Mouse (Mus musculus) v-Abl transformed pro-B cells (cell line): ENCODE data around the gene Gm42742.

Experiments
- in situ Hi-C, 2 experiments: fragments of 400-800 bp; cut with MboI; formaldehyde crosslinking; loops; one replicate each; pipeline ENCODE4 v1.15.1; 2025; ENCODE audit not compliant: unreplicated experiment in 2 of 2

Gene Gm42742

DNA sequence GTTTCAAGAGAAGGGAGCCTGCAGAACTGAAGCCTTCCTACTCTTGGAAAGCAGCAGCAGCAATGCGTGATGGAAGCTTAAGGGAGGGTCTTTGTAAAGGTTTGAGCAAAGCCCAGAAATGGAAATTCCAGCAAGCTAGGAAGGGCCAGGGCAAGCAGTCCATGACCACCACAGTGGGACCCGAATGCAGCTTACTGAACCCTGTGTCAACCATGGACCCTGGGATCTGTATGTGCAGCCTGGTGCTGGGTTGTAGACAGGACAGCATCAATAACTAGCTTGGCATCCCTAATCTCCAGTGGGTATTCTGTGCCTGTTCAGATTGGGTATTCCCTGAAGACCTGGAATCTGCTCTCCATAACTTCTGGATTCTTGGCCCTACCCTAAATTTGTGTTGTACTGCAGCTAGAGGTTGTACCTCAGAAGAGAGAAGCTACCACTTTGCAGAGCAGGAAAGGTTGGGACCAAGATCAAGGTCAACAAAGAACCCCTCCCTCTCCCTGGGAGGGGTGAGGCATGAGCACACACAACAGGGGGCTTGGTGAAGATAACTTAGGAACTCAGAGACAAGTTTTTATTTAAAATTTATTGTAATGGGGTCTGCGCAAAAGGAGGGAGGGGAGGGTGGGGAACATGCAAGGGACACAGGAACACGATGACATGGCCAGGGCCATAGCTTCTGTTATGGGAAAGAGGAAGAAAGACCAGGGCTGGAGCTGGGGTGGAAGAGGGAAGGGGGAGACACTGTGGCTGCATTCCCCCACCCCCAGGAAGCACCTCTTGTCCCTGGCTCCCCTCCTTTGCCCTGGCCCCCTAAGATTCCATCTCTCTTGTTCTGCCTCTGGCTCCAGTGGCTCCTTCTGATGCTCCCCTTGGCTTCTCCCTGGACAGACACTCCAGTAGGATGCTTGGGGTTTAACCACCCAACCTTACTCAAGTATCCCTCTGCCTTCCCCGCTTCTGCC, 948 bp upstream of the Gm42742 start:
- in situ Hi-C loops: loop anchor here (5.0 to 10.0 kb wide), 2 partner anchors 75 to 203 kb away; no protein-coding TSS in a partner anchor

DNA sequence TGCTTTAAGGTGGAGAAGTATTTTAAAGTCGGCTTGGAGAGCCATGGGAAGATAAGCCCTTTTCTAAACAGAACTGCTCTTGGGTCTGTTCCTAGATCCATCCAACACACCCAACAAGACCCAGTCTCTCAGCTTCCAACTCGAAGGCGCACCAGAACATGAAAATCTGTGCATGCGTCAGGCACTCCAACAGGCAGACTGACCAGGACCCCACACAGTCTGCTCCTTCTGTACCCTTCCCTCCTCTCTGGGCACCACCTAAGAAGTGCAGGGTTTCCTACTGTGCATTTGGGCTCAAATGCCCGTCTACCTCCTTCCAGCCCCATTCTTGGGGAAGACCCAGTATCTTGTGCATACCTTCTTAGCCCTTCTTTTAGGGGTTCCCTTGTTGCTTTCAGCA, 406 bp downstream of the Gm42742 start:
- in situ Hi-C loops: loop anchor here (5.0 to 10.0 kb wide), 2 partner anchors 77 to 204 kb away; no protein-coding TSS in a partner anchor

DNA sequence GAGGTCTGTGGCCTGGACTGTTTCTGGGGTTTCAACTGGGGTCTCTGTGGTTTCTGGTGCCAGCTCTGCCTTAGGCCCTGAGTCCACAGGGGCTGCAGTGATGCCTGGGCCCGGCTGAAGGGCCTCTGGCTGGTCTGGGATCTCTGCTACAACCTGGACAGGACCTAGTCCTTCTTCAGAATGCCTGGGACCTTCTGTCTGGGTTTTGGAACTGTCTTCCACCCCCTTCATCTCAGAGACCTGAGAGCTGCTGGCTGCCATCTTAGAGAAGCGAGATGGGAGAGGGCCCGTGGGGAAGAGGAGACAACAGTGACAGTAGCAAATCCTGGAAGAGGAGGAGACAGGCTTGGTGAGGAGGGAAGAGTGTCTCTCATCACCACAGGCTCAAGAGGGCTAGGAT, 866 bp downstream of the Gm42742 start:
- in situ Hi-C loops: loop anchor here (5.0 to 10.0 kb wide), 2 partner anchors 77 to 205 kb away; no protein-coding TSS in a partner anchor

DNA sequence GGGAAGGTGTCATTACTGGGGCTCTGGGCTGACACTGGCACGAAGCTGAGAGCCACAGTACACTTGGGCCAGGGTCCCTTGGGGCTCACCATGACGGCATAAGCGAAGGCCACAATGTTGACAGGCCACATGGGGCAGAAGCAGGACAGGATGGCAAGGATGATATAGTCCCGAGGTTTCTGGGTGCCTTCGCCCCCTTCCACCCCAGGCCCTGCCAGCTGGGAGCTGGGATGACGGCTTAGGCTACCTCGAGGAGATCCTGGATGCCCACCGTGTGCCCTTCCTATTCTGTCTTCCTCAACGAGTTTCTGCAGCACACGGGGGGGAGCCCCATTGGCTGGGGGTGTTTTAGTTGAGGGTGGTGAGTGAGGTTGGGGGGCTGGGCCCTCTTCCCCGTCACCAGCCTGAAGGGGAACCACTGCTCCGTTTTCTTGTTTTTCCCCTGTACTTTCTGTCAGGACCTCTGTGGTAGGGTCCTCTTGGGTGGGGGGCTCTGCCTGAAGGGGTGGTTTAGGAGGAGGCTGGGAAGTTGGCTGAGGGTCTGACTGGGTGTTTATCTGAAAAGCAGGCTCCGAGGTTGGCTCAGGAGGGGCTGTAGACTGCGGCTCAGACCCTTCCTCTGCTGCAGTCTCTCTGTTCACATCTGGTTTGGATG, 1.5 kb downstream of the Gm42742 start:
- in situ Hi-C loops: loop anchor here (5.0 kb wide), 2 partner anchors 83 to 187 kb away; partner anchors contain the start of gene 4930451I11Rik (in 1 of the 2)

DNA sequence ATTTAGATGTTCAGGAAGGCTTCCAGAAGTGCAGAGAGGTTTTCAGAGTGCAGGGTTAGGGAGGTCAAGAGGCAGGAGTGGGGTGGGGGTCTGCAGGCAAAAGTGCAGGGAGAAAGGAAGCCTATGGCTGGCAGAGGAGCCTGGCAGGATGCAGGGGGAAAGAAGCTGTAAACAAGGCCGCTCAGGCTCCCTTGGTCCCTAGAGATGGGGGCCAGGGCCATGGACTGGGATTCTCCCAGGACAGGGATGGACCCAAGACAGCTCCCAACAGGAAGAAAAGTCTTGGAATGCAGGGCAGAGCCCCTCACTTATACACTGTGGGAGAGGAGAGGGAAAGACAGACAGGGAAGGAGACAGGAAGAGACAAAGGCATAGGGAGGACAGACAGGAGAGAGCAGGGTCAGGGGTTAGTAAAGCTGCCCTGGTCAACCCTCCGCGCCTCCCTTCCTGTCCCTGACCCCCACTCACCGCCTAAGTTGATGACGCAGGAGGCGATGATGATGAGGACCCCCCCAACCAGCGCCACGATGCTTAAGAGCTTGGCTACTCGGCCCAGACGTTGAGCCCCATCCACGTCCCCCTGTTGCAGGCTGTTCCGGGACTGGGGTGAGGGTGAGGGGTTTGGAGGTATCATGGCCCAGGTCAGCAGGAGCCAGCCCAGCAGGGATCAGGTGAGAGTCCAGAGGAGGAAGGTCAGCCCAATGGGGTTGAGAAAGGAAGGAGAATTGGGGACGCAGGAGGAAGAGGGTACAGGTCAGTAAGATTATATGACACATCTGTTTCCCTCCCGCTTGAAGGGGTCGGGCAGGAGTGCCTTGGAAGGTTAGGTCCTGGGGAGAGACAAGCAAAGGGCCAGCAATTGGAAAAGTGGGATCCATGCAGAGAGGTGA, 2.2 kb downstream of the Gm42742 start:
- in situ Hi-C loops: loop anchor here (5.0 kb wide), 2 partner anchors 84 to 186 kb away; partner anchors contain the start of gene 4930451I11Rik (in 1 of the 2)

DNA sequence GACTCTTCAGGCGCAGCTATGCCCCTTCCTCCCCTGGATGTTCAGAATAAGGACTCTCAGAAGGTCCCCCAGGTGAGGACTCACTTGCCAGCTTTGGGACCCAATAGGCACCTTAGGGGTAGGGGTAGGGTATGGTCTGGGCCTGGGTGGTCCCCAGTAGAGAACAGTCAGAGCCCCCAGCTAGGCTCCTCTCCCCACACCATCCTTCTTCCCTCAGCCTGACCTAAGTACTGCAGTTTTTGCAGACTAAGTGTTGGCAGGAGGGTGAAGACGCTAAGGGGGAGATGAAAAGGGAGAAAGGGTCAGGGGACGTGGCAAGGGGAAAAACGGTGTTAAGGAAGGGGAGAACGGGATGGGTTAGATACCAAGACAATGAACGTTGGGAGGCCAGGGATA, 2.9 kb downstream of the Gm42742 start:
- in situ Hi-C loops: loop anchor here (5.0 kb wide), 2 partner anchors 84 to 186 kb away; partner anchors contain the start of gene 4930451I11Rik (in 1 of the 2)

DNA sequence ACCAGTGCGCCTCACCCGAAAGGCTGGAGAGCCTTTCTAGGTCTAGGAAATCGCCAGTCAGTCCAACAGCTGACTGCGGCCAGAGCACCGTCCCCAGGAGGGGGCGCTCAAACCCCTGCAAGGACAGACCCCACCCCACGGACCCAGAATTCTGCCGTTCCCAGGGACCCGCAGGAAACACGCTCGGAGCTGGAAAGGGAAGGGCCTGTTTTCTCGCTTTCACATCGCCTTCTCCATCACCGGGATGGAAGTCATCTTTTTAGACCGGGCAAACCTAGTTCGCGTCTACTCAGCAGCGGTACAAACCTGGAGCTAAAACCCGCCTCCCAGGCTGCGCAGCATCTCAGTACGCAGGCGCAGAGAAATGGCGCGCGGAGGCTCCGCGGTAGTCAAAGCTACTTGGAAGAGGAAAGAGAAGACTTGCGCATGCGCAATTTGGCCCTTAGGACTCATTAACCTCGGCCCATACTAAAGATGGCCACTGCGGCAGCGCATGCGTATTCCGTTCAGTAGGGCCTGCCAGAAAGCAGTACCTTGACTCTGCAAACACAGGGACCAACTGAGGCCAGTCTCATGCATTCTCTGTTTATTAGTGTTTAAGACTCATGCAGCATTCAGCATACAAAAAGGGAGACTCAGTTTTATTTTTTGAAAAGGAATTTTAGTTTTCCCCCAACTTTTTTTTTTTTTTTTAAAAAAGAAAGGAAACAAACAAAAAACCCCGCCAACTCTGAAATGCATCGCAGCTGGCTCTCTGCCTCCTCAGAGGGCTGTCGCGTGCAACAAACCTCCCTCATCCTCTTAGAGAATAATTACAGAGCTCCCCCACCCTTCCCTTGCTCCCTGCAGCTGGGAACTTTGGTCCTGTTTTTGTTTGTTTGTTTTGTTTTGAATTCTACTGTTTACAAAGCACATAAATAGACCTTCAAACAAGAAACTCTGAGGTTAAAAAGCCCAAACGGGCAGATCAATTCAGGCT, 3.6 kb downstream of the Gm42742 start, which contains the start of gene Pagr1a:
Gene Pagr1a (minus strand): TSS at position 382 of the 979 bp plus-strand sequence.
- in situ Hi-C loops: loop anchor here (5.0 kb wide), 2 partner anchors 85 to 185 kb away; partner anchors contain the start of gene 4930451I11Rik (in 1 of the 2)

DNA sequence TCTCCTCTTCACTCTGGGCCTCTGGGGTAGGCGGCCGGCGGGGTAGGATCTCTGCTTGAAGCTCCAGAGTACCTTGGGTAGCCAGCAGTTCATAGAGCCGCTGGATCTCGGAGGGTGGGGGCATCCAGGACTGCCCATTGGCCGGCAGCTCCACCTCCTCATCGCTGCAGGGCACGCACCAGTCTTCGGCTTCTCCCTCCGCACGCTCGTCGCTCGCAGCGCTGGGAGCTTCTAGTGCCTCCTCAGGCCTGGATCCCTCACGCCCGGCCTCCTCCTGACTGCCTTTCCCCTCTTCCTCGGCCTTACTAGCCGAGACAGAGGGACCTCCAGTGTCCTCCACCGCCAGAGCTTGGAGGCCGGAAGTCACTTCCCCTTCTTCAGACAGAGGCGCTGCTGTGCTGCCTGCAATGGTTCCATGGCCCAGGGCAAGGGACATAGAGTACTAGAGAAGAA, 4.4 kb downstream of the Gm42742 start:
- in situ Hi-C loops: loop anchor here (5.0 kb wide), 2 partner anchors 86 to 184 kb away; partner anchors contain the start of gene 4930451I11Rik (in 1 of the 2)

DNA sequence TGATC, 4.6 kb downstream of the Gm42742 start, which contains the start of gene Pagr1b:
Gene Pagr1b (minus strand): TSS at position 4 of the 5 bp plus-strand sequence.
- in situ Hi-C loops: loop anchor here (5.0 kb wide), 2 partner anchors 86 to 184 kb away; partner anchors contain the start of gene 4930451I11Rik (in 1 of the 2)

DNA sequence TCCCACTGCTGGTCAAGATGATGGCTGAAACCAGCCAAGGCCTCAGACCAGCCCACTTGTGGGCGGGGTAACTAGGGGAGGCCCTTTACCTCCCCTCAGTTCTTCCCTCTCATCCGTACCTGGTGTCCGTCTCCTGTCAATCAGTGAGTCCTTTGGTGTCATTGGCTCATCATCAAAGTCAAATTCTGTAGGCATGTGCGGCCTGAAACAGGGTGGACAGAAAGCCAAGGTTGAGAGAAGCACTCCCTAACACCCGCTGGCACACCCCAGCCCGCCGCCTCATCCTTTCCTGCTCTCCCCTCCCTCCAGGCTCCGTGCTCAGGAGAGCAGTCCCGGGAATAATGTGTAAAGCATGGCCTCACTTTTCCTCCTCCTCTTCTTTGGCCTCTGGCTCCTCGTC, 4.8 kb downstream of the Gm42742 start:
- in situ Hi-C loops: loop anchor here (5.0 kb wide), 2 partner anchors 86 to 184 kb away; partner anchors contain the start of gene 4930451I11Rik (in 1 of the 2)

DNA sequence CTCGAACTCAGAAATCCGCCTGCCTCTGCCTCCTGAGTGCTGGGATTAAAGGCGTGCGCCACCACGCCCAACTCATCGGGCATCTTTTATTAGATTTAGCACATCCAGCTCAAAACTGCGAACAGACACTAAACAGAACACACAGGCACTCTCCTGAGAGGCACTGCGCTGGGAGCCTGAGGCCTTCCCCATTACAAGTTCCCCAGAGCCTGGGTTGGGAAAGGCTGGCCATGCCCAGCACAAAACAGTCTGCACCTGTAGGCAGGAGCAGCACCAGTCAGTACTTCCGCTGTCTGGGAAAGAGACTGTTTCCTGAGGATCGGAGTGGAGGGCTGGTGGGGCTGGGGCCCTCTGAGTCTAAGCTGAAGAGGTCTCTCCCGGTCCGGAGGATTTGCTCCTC, 5.9 kb downstream of the Gm42742 start:
- in situ Hi-C loops: loop anchor here (5.0 kb wide), 3 partner anchors 38 to 183 kb away; partner anchors contain the start of genes 4930451I11Rik (in 1 of the 2), Cdipt (in 1 of the 2) and Cdiptos (in 1 of the 2)

DNA sequence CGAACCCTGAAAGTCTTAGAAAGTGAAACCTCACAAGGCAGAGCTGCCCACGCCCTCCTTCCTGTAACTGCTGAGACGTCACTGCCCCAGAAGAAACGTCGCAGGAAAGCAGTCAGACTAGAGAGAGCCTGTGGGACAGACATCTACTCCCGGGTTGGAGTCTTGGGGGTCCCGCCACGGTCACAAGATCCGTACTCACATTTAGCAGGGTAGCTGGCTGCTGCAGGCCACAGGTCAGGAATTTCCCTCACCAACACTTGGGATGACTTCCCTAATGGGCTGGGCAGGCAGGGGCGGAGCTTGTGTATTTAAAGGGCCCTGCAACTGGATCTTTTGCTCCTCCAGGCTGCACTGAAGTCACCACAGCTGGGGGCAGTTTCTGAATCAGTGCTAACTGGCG, 6.6 kb downstream of the Gm42742 start, which contains the start of gene Mvp:
Gene Mvp (minus strand): TSS at position 302 of the 400 bp plus-strand sequence.
- in situ Hi-C loops: loop anchor here in 1 of 2 experiments (5.0 kb wide), 1 partner anchor 37 kb away; the partner anchor contains the start of genes Cdipt and Cdiptos

DNA sequence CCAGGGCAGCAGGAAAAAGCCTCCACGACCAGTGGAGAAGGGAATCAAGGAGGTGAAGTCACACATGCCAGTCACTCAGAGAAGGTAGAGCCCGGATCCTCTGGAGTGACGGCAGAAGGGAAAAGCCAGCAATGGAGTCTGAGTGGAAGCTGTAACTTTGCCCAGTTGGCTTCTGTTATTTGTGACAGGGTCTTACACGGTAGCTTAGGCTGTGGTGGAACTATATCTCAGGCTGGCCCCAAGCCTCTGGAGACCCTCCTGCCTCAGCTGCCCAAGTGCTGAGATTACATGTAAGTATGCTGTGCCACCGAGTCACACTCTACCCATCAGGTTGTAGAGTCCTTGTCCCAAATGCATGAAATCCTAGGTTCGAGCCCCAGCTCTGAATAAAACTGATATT, 7.5 kb downstream of the Gm42742 start:
- in situ Hi-C loops: loop anchor here in 1 of 2 experiments (5.0 kb wide), 1 partner anchor 36 kb away; the partner anchor contains the start of genes Cdipt and Cdiptos

DNA sequence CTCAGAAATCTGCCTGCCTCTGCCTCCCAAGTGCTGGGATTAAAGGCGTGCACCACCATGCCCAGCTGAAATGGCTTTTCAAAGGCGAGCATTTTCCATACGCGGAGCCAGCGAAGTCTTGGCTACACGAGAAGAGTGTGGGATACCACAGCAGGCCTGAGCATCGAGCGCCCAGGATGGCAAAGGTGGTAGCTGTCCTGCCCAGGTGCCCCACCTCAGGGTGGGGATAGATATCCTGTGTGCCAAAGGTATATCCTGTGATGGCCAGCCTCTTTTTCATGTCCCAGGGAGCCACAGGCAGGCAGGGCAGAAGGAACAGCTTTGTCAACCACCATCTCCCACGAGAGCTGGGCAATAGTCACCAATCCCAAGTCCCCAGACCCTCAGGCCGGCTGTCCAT, 8.1 kb downstream of the Gm42742 start:
- in situ Hi-C loops: loop anchor here in 1 of 2 experiments (5.0 kb wide), 1 partner anchor 36 kb away; the partner anchor contains the start of genes Cdipt and Cdiptos

DNA sequence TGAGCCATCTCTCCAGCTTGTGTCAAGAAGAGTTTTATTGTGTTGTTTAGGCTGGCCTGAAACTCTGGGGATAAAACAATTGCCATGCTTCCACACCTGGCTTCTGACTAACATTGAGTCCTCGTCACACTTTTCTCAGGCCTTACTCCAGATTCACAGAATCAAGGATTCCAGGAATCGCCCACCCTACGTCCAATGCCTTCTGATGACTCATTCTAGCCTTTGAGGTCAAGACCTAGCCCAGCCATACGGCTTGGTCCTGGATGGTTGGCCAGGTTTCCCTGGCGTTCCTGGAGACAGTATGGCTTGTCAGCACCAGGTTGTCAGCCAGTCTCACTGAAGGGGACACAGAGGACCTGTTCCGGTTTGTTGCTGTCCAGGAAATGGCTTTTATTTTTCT, 8.5 kb downstream of the Gm42742 start:
- in situ Hi-C loops: loop anchor here in 1 of 2 experiments (5.0 kb wide), 1 partner anchor 35 kb away; the partner anchor contains the start of genes Cdipt and Cdiptos

DNA sequence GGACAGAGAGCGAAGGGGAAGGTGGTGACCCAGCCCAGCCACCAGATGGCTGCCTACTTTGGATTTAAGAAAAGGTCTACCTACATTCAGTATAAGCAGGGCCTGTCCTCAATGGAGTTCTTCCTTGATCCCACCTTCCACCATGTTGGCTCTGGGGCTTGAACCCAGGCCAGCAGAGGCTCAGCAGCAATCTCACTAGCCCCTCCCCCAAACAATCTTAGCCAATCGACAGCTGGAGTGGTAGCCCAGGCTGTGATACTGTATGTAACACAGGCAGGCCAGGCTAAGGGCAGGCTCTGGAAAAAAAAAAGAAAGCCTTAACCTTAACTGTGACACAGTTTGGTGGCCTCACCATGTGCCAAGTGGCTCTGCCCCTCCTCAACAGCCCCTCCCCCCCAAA, 9.2 kb downstream of the Gm42742 start:
- in situ Hi-C loops: loop anchor here in 1 of 2 experiments (5.0 kb wide), 1 partner anchor 34 kb away; the partner anchor contains the start of genes Cdipt and Cdiptos

DNA sequence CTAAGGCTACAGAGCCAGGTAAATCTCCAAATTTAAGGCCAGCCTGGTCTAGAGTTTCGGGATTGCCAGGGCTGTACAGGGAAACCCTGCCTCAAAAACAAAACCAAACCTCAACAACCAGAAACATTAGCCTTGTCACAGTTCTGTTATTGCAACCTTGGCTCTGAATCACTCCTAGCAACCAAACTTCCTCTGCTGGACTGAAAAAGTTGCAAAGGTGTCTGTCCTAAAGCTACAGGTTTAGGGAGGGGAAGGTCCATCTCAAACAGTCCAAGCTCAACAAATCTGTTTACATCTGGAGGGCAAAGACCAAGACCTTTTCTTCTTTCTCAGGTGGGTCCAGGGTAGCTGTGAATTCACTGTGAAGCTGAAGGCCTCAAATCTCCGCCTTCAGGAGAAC, 9.8 kb downstream of the Gm42742 start:
- in situ Hi-C loops: loop anchor here in 1 of 2 experiments (5.0 kb wide), 1 partner anchor 34 kb away; the partner anchor contains the start of genes Cdipt and Cdiptos
